Mouse (Mus musculus): ENCODE measurements at regions not wholly inside any gene's neighbourhood (a gene's known extent, or its start where the extent isn't known, plus 50 kb on each side); places are given as distances from the start of the nearest gene placed in this dataset.
A peak's percentile ranks its signal among the peaks of the same experiment; 100 is the strongest.

GRCm38 (mm10) chr7:72362690-72363089 lies 56.3 kb upstream of the Mctp2 start:
- DNase-seq (ENCODE audit: low spot score): peak; percentile 14

GRCm38 (mm10) chr7:72391323-72391722 lies 84.9 kb upstream of the Mctp2 start:
- DNase-seq (ENCODE audit: low spot score): no peak

- no peak for DNase-seq (ENCODE audit: low spot score)
Observed at GRCm38 (mm10) chr7:72400056-72400455, 93.6 kb upstream of the Mctp2 start.

GRCm38 (mm10) chr7:72406131-72406530 lies 99.7 kb upstream of the Mctp2 start:
- no peak for DNase-seq (ENCODE audit: low spot score)

- DNase-seq (ENCODE audit: low spot score): no peak
Observed at GRCm38 (mm10) chr7:72408409-72408986, 102.1 kb upstream of the Mctp2 start.

GRCm38 (mm10) chr7:72438552-72438951 lies 132.1 kb upstream of the Mctp2 start:
- no peak for DNase-seq (ENCODE audit: low spot score)

GRCm38 (mm10) chr7:72442001-72442400 lies 135.6 kb upstream of the Mctp2 start:
- no peak for DNase-seq (ENCODE audit: low spot score)

GRCm38 (mm10) chr7:72444016-72444415 lies 137.6 kb upstream of the Mctp2 start:
- DNase-seq (ENCODE audit: low spot score): no peak

GRCm38 (mm10) chr7:72444792-72445191 lies 138.4 kb upstream of the Mctp2 start:
- no peak for DNase-seq (ENCODE audit: low spot score)

- no peak for DNase-seq (ENCODE audit: low spot score)
Observed at GRCm38 (mm10) chr7:72446911-72447310, 140.5 kb upstream of the Mctp2 start.

GRCm38 (mm10) chr7:72462978-72463377 lies 156.6 kb upstream of the Mctp2 start:
- no peak for DNase-seq (ENCODE audit: low spot score)

GRCm38 (mm10) chr7:72464658-72465057 lies 158.2 kb upstream of the Mctp2 start:
- DNase-seq (ENCODE audit: low spot score): no peak

GRCm38 (mm10) chr7:72469691-72470090 lies 163.3 kb upstream of the Mctp2 start:
- no peak for DNase-seq (ENCODE audit: low spot score)

GRCm38 (mm10) chr7:72474751-72475150 lies 168.3 kb upstream of the Mctp2 start:
- no peak for DNase-seq (ENCODE audit: low spot score)

GRCm38 (mm10) chr7:72478936-72479335 lies 172.5 kb upstream of the Mctp2 start:
- no peak for DNase-seq (ENCODE audit: low spot score)

- no peak for DNase-seq (ENCODE audit: low spot score)
Observed at GRCm38 (mm10) chr7:72481275-72481674, 174.9 kb upstream of the Mctp2 start.

- DNase-seq (ENCODE audit: low spot score): no peak
Observed at GRCm38 (mm10) chr7:72490161-72490560, 183.8 kb upstream of the Mctp2 start.

GRCm38 (mm10) chr7:72493292-72493691 lies 186.9 kb upstream of the Mctp2 start:
- no peak for DNase-seq (ENCODE audit: low spot score)

GRCm38 (mm10) chr7:72496933-72497631 lies 190.7 kb upstream of the Mctp2 start:
- DNase-seq (ENCODE audit: low spot score): no peak

- DNase-seq (ENCODE audit: low spot score): no peak
Observed at GRCm38 (mm10) chr7:72498562-72499230, 192.3 kb upstream of the Mctp2 start.

GRCm38 (mm10) chr7:72499788-72500187 lies 193.4 kb upstream of the Mctp2 start:
- no peak for DNase-seq (ENCODE audit: low spot score)

GRCm38 (mm10) chr7:72500190-72500589 lies 193.8 kb upstream of the Mctp2 start:
- no peak for DNase-seq (ENCODE audit: low spot score)

GRCm38 (mm10) chr7:72500996-72501395 lies 194.6 kb upstream of the Mctp2 start:
- DNase-seq (ENCODE audit: low spot score): no peak

All from c-Kit-positive CD71-positive TER-119-positive erythroid progenitor cells, embryonic 14.5 days (primary cell).